In genomic region chr1:83315146-83315545, GRCm38 (mm10) we compare ENCODE assay signal across 21 mouse cellular contexts.
DNase-seq lines count a peak whose midpoint lies in the region; TF ChIP-seq lines count a peak whose summit lies in the region.
"Had no signal": no experiment of that assay in that cellular context is flagged by ENCODE, and none has a peak within 500 bp of the region (broad histone marks: within the 10 kb centered on the region; RNA-seq: fewer than 3 reads in every experiment).

No protein-coding gene starts in this region.

- DNase-seq in layer of hippocampus, adult 2 months (ENCODE audit: low spot score in 2 of 2), result no peak
- DNase-seq in layer of hippocampus, postnatal 36 days, result no peak
- peak; percentile 66 for DNase-seq in cerebellum, adult 11-12 months
- peak; percentile 38 for DNase-seq in cerebellum, adult 8-10 months
- DNase-seq in cerebellum, postnatal 36 days, result peak; percentile 45 to 58
- DNase-seq in heart, adult 9 months (ENCODE audit: low spot score in 2 of 2), result no peak
- no peak for DNase-seq in left cerebral cortex, adult 9 months (ENCODE audit: low spot score in 2 of 2)
- DNase-seq: gastrocnemius, postnatal 25 days; heart, adult 18-20 months; heart, postnatal 14 days; kidney, adult 18-20 months; lung, embryonic 14.5 days; lung, postnatal 36 days; right cerebral cortex, adult 18-20 months; right cerebral cortex, postnatal 4 days; thymus, postnatal 25 days had no signal

- H3K27ac ChIP-seq in layer of hippocampus, adult 2 months, result peak overlapping the region; percentile 64; the same call in 1 of the 2 replicates
- H3K27ac ChIP-seq: forebrain, embryonic 10.5 days; heart, embryonic 13.5 days; hindbrain, embryonic 12.5 days; kidney, postnatal 0 days; liver, embryonic 14.5 days had no signal

- no peak for TF ChIP-seq CTCF in layer of hippocampus, adult 2 months (conservative IDR thresholded peaks at IDR 0.05)

- H3K4me3 ChIP-seq in layer of hippocampus, adult 2 months, result no peak overlapping the region
- H3K4me3 ChIP-seq: forebrain, embryonic 10.5 days; heart, embryonic 13.5 days; hindbrain, embryonic 12.5 days had no signal

Comparison
In these comparisons a context has a peak if more than half of its experiments do, and no peak if none do; other contexts are left out.
1. DNase-seq: peak in cerebellum, adult 11-12 months (single experiment), cerebellum, adult 8-10 months (single experiment) and cerebellum, postnatal 36 days (2 of 2); none in layer of hippocampus, adult 2 months (0 of 2), layer of hippocampus, postnatal 36 days (0 of 2), heart, adult 9 months (0 of 2) and left cerebral cortex, adult 9 months (0 of 2).